Mouse (Mus musculus): ENCODE results near the gene Cdkn1c. TPM values are rescaled to one million over a fixed set of nuclear protein-coding genes. Genes with fewer than 3 reads are reported as not detected.

The Cdkn1c gene
- total and polyA plus RNA-seq, 3 experiments = 10.0 to 11.9 TPM; not detected in 1

- Histone ChIP-seq H3K4me1 (ENCODE audit: control insufficient read depth in 1 of 2, insufficient read depth in 2 of 2, low read length in 2 of 2) (peaks cover 0 to 12% of the 10 kb centered on the region in 2 experiments; a peak in 2 of 4 replicates), H3K4me3 (ENCODE audit: control insufficient read depth in 1 of 2, insufficient read depth in 1 of 2, low read depth in 2 of 2, low read length in 2 of 2) (no peak overlapping the region), H3K9me3 (replicated peaks; ENCODE audit: insufficient read depth, low read length) (no peaks in the 10 kb centered on the region), H3K27me3 (ENCODE audit: control insufficient read depth in 1 of 2, insufficient read depth in 2 of 2, low read length in 2 of 2) (no peaks in the 10 kb centered on the region), H3K27ac (ENCODE audit: control insufficient read depth, low read depth, low read length) (no peak overlapping the region), H3K79me2 (ENCODE audit: control insufficient read depth, insufficient read depth, low read length, poor library complexity) (peaks cover 3% of the 10 kb centered on the region; the same call in 1 of the 2 replicates), H3K36me3 (ENCODE audit: control insufficient read depth in 1 of 2, insufficient read depth in 2 of 2, low read length in 2 of 2) (peaks cover 0 to 13% of the 10 kb centered on the region in 2 experiments; a peak in 2 of 4 replicates), H3K9ac (ENCODE audit: control insufficient read depth, low read depth, low read length, poor library complexity, severe bottlenecking) (no peak overlapping the region)
- TF ChIP-seq USF1 (IDR thresholded peaks at IDR 0.05; ENCODE audit: low read depth, low read length) = no peak
- no peak for TF ChIP-seq MYC (IDR thresholded peaks at IDR 0.05; ENCODE audit: low read depth, low read length)
- TF ChIP-seq TCF12 (IDR thresholded peaks at IDR 0.05; ENCODE audit: low read depth, low read length) = no peak
- TF ChIP-seq KAT2A (conservative IDR thresholded peaks at IDR 0.05; ENCODE audit: low read depth, low read length) = no peak
- no peak for TF ChIP-seq NRF1 (IDR thresholded peaks at IDR 0.05; ENCODE audit: insufficient read depth, low read depth, low read length, poor library complexity, severe bottlenecking)
- no peak for TF ChIP-seq ELF1 (IDR thresholded peaks at IDR 0.05; ENCODE audit: low read depth, low read length)
- no peak for TF ChIP-seq MAFK (IDR thresholded peaks at IDR 0.05; ENCODE audit: borderline replicate concordance, low read depth, low read length)
- no peak for TF ChIP-seq GATA1 (IDR thresholded peaks at IDR 0.05; ENCODE audit: low read depth, low read length)
- TF ChIP-seq NELFE (IDR thresholded peaks at IDR 0.05; ENCODE audit: low read depth, low read length) = no peak
- no peak for DNase-seq (ENCODE audit: low read depth, low spot score)
Observed at GRCm38 (mm10) chr7:143460217-143460834, 524 bp downstream of the Cdkn1c start.

- TF ChIP-seq GABPA (IDR thresholded peaks at IDR 0.05; ENCODE audit: low read depth, low read length) = no peak
- no peak for TF ChIP-seq UBTF (IDR thresholded peaks at IDR 0.05; ENCODE audit: borderline replicate concordance, insufficient read depth, low read depth, low read length)
- no peak for TF ChIP-seq ELF1 (IDR thresholded peaks at IDR 0.05; ENCODE audit: low read depth, low read length)
- TF ChIP-seq RCOR1 (IDR thresholded peaks at IDR 0.05; ENCODE audit: low read depth, low read length) = no peak
- no peak for TF ChIP-seq HCFC1 (IDR thresholded peaks at IDR 0.05; ENCODE audit: low read depth, low read length)
- no peak for TF ChIP-seq TAL1 (IDR thresholded peaks at IDR 0.05; ENCODE audit: low read length)
- no peak for TF ChIP-seq TBP (IDR thresholded peaks at IDR 0.05; ENCODE audit: low read depth, low read length)
- no peak for TF ChIP-seq POLR2A (IDR thresholded peaks at IDR 0.05; ENCODE audit: control insufficient read depth in 1 of 2, insufficient read depth in 1 of 2, low read depth in 1 of 2, low read length in 2 of 2, poor library complexity in 1 of 2)
- no peak for TF ChIP-seq MXI1 (IDR thresholded peaks at IDR 0.05; ENCODE audit: low read depth, low read length)
- TF ChIP-seq CTCF (IDR thresholded peaks at IDR 0.05 in 2 of 3, conservative IDR thresholded peaks at IDR 0.05 in 1 of 3; ENCODE audit: control insufficient read depth in 1 of 3, insufficient read depth in 1 of 3, low read depth in 2 of 3, low read length in 3 of 3, poor library complexity in 1 of 3, severe bottlenecking in 1 of 3) = no peak
- TF ChIP-seq ZMIZ1 (IDR thresholded peaks at IDR 0.05; ENCODE audit: low read depth, low read length) = no peak
- TF ChIP-seq USF2 (IDR thresholded peaks at IDR 0.05; ENCODE audit: borderline replicate concordance in 1 of 2, insufficient read depth in 1 of 2, low read depth in 1 of 2, low read length in 2 of 2) = no peak
- no peak for TF ChIP-seq E2F4 (IDR thresholded peaks at IDR 0.05; ENCODE audit: borderline replicate concordance, low read depth, low read length)
- TF ChIP-seq ZKSCAN1 (IDR thresholded peaks at IDR 0.05; ENCODE audit: low read depth, low read length) = no peak
- Histone ChIP-seq H3K27ac (ENCODE audit: control insufficient read depth, low read depth, low read length) (no peak overlapping the region), H3K9ac (ENCODE audit: control insufficient read depth, low read depth, low read length, poor library complexity, severe bottlenecking) (no peak overlapping the region), H3K4me3 (ENCODE audit: control insufficient read depth in 1 of 2, insufficient read depth in 1 of 2, low read depth in 2 of 2, low read length in 2 of 2) (no peak overlapping the region), H3K4me1 (ENCODE audit: control insufficient read depth in 1 of 2, insufficient read depth in 2 of 2, low read length in 2 of 2) (peaks cover 0 to 10% of the 10 kb centered on the region in 2 experiments; a peak in 2 of 4 replicates), H3K27me3 (ENCODE audit: control insufficient read depth in 1 of 2, insufficient read depth in 2 of 2, low read length in 2 of 2) (no peaks in the 10 kb centered on the region), H3K36me3 (ENCODE audit: control insufficient read depth in 1 of 2, insufficient read depth in 2 of 2, low read length in 2 of 2) (peaks cover 0 to 12% of the 10 kb centered on the region in 2 experiments; a peak in 2 of 4 replicates), H3K9me3 (replicated peaks; ENCODE audit: insufficient read depth, low read length) (no peaks in the 10 kb centered on the region), H3K79me2 (ENCODE audit: control insufficient read depth, insufficient read depth, low read length, poor library complexity) (no peaks in the 10 kb centered on the region)
- DNase-seq (ENCODE audit: low read depth, low spot score) = no peak
Observed at GRCm38 (mm10) chr7:143459332-143460211, 1.3 kb downstream of the Cdkn1c start.

Data from MEL (cell line).